Mouse (Mus musculus) right cerebral cortex, postnatal 10 days (tissue): Measurements from ENCODE around the gene Lmo4.

Experiments used
- DNase-seq, 2 experiments: peaks; one replicate each; pipeline ENCODE4 v3.0.0; 2021; ENCODE audit warnings: low spot score in 2 of 2

Lmo4 gene

GRCm38 (mm10) chr3:144151001-144151400, 54.0 kb downstream of the Lmo4 start:
- DNase-seq: no peak

- no peak for DNase-seq
Measured at GRCm38 (mm10) chr3:144148234-144148633, 56.8 kb downstream of the Lmo4 start.

- DNase-seq: no peak
Measured at GRCm38 (mm10) chr3:144147244-144147643, 57.8 kb downstream of the Lmo4 start.

GRCm38 (mm10) chr3:144144066-144144465, 61.0 kb downstream of the Lmo4 start:
- DNase-seq: no peak

- DNase-seq: no peak
Measured at GRCm38 (mm10) chr3:144142939-144143338, 62.1 kb downstream of the Lmo4 start.

GRCm38 (mm10) chr3:144141786-144142185, 63.2 kb downstream of the Lmo4 start:
- peak; percentile 34 to 43 for DNase-seq

DNA sequence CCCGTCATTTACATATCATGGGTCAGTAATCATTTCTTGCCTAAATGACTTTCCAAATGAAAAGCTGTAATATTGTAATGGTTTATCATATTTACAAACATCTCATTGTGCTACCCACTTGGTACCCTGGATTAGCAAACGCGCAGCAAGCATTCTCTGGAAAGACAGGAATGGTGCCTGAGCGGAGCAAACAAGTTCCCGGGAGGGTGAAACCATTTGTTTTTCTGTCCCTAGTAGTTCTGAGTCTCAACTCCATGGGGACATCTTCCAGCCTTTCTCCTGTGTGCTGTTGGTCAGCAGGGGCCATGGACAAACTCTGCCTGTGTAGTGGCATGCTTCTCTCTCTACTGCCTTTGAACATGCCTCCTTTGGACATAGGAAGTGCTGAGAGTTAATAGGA, 64.2 kb downstream of the Lmo4 start:
- no peak for DNase-seq

GRCm38 (mm10) chr3:144138659-144139058, 66.4 kb downstream of the Lmo4 start:
- no peak for DNase-seq
